Comparison of ENCODE assay signal across 23 mouse cellular contexts in genomic region chr13:8962266-8962665, GRCm38 (mm10). TPM values are rescaled to one million over a fixed set of nuclear protein-coding genes. Genes with fewer than 3 reads are reported as not detected.
"Had no signal": no experiment of that assay in that cellular context is flagged by ENCODE, and none has a peak within 500 bp of the region (broad histone marks: within the 10 kb centered on the region; RNA-seq: fewer than 3 reads in every experiment).

No protein-coding gene starts in this region.

RNA-seq across cellular contexts. Expression of gene Idi2, which starts 9.6 kb away (rescaled TPM):
- total RNA-seq: layer of hippocampus, adult 8-10 months; layer of hippocampus, postnatal 10 days; layer of hippocampus, postnatal 36 days; left cerebral cortex, adult 8-10 months; left cerebral cortex, postnatal 14 days; left cerebral cortex, postnatal 4 days; megakaryocyte, adult 5-6 weeks; monocyte, adult 5-6 weeks; neutrophil, adult 5-6 weeks had no signal
- polyA plus RNA-seq: kidney, embryonic 14.5 days; kidney, postnatal 0 days; large intestine, adult 2 months; limb, embryonic 12.5 days; liver, embryonic 12.5 days; liver, embryonic 15.5 days; macrophage; midbrain, embryonic 13.5 days; midbrain, embryonic 16.5 days; neural tube, embryonic 13.5 days; stomach, embryonic 15.5 days had no signal

RNA-seq across cellular contexts. Expression of gene Gm9745, which starts 14.2 kb away (rescaled TPM):
- total RNA-seq: layer of hippocampus, adult 8-10 months; layer of hippocampus, postnatal 10 days; layer of hippocampus, postnatal 36 days; left cerebral cortex, postnatal 14 days; left cerebral cortex, postnatal 4 days; megakaryocyte, adult 5-6 weeks; monocyte, adult 5-6 weeks; neutrophil, adult 5-6 weeks had no signal
- polyA plus RNA-seq: kidney, embryonic 14.5 days; kidney, postnatal 0 days; large intestine, adult 2 months; limb, embryonic 12.5 days; liver, embryonic 12.5 days; liver, embryonic 15.5 days; lung, embryonic 15.5 days; macrophage; midbrain, embryonic 10.5 days; midbrain, embryonic 13.5 days; midbrain, embryonic 16.5 days; neural tube, embryonic 13.5 days; stomach, embryonic 15.5 days; thymus, postnatal 0 days had no signal
